Mouse (Mus musculus) hindbrain, embryonic 16.5 days (tissue): ENCODE measurements around the gene Mtx1. TPM values are rescaled to one million over a fixed set of nuclear protein-coding genes. Genes with fewer than 3 reads are reported as not detected.
"Not testable (repeated sequence)": the region's sequence is repeated elsewhere in the genome, so short reads cannot be mapped to it uniquely, and the experiment has no call there.

Experiments used
- ATAC-seq: fragments of 200-750 bp; cut with Nextera tagmentation; 2 replicates; pipeline ENCODE4 v1.8.0; 2017; ENCODE audit warnings: moderate TSS enrichment, moderate library complexity
- H3K27ac ChIP-seq: fragments of 300-500 bp; sonication (generic); 2 replicates; pipeline ENCODE4 v1.5.1; 2014; ENCODE audit warnings: low read depth, mild to moderate bottlenecking, control low read depth, low read length, moderate library complexity
- H3K27me3 ChIP-seq: fragments of 300-500 bp; sonication (generic); replicated peaks from 2 replicates; pipeline ENCODE4 v1.6.1; 2014; ENCODE audit warnings: low read length; ENCODE audit not compliant: control insufficient read depth, insufficient read depth
- H3K36me3 ChIP-seq: fragments of 300-500 bp; sonication (generic); 2 replicates; pipeline ENCODE4 v1.6.1; 2014; ENCODE audit warnings: mild to moderate bottlenecking, low read length, moderate library complexity, mixed read lengths; ENCODE audit not compliant: control insufficient read depth, insufficient read depth
- H3K4me1 ChIP-seq: fragments of 300-500 bp; sonication (generic); 2 replicates; pipeline ENCODE4 v1.6.1; 2014; ENCODE audit warnings: low read depth, low read length; ENCODE audit not compliant: control insufficient read depth, insufficient read depth
- H3K4me2 ChIP-seq: fragments of 300-500 bp; sonication (generic); 2 replicates; pipeline ENCODE4 v1.6.1; 2014; ENCODE audit warnings: mild to moderate bottlenecking, low read length, control low read depth, moderate library complexity
- H3K4me3 ChIP-seq: fragments of 300-500 bp; sonication (generic); 2 replicates; pipeline ENCODE4 v1.5.1; 2014; ENCODE audit warnings: mild to moderate bottlenecking, low read length, control low read depth, moderate library complexity
- H3K9ac ChIP-seq: fragments of 300-500 bp; sonication (generic); 2 replicates; pipeline ENCODE4 v1.6.1; 2014; ENCODE audit warnings: low read depth, mild to moderate bottlenecking, control low read depth, low read length, moderate library complexity
- H3K9me3 ChIP-seq: fragments of 300-500 bp; sonication (generic); 2 replicates; pipeline ENCODE4 v1.6.1; 2014; ENCODE audit warnings: mild to moderate bottlenecking, low read length, moderate library complexity; ENCODE audit not compliant: control insufficient read depth
- WGBS: fragments of 180-500 bp; shearing (Covaris S2); extraction: QIAGEN DNeasy Blood & Tissue Kit; methylation state at CpG from one replicate; pipeline ENCODE4 v1.1.7; 2014; 5-methylcytosine and 5-hydroxymethylcytosine counted together
- polyA plus RNA-seq: library from polyadenylated mRNA; unstranded; fragments of >200 nt; fragmentation: Nextera tagmentation; extraction: Ambion mirVana; gene quantifications from 2 replicates; pipeline ENCODE4 v1.2.1, GENCODE M21; 2015

Mtx1 gene
- polyA plus RNA-seq, 1 experiment from 2014 or later, result 166 TPM

DNA sequence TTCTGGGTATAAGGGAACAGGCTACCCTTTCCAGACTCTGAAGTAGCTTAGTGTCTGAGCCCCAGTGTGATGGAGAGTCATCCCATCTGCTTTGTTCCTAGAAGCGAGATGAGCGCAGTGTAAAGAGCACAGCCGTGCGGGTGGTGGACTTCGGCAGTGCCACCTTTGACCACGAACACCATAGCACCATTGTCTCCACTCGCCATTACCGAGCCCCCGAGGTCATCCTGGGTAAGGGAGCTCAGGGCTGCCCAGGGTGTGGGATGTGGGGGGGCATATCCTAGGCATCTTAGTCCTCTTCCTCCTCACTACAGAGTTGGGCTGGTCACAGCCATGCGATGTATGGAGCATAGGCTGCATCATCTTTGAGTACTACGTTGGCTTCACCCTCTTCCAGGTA lies 52.0 kb downstream of the Mtx1 start:
- no peak overlapping the region for H3K9ac ChIP-seq
- no peak for ATAC-seq
- peaks cover 50% of the 10 kb centered on the region for H3K36me3 ChIP-seq
- H3K4me2 ChIP-seq, result no peak overlapping the region
- peaks cover 14% of the 10 kb centered on the region for H3K4me1 ChIP-seq
- no peaks in the 10 kb centered on the region for H3K27me3 ChIP-seq
- no peak overlapping the region for H3K27ac ChIP-seq
- no peak overlapping the region for H3K4me3 ChIP-seq
- no peaks in the 10 kb centered on the region for H3K9me3 ChIP-seq
- 92% methylated on average over 11 of the region's 11 CpGs for WGBS

DNA sequence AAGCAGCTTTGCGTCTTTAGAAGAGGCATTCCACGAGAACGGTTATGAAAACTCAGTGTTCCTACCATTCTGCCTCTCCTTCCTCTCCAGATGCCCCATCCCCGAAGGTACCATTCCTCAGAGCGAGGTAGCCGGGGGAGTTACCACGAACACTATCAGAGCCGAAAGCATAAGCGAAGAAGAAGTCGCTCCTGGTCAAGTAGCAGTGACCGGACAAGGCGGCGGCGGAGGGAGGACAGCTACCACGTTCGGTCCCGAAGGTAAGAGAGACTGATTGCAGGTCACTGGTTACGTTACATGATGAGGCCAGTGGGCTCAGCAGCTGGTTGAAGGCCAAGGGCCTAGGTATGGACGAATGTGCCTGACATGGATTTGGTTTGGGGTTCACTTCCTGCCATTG lies 59.9 kb downstream of the Mtx1 start:
- no peak for ATAC-seq
- peaks cover 28% of the 10 kb centered on the region for H3K36me3 ChIP-seq

GRCm38 (mm10) chr3:89165268-89165870 lies 61.5 kb downstream of the Mtx1 start:
- H3K9me3 ChIP-seq, result no peaks in the 10 kb centered on the region
- peak overlapping the region; percentile 86 for H3K4me2 ChIP-seq
- no peak for ATAC-seq
- peak overlapping the region; percentile 95 for H3K4me3 ChIP-seq
- WGBS, result 29% methylated on average over 12 of the region's 12 CpGs
- peaks cover 19% of the 10 kb centered on the region for H3K36me3 ChIP-seq
- H3K27me3 ChIP-seq, result no peaks in the 10 kb centered on the region
- H3K9ac ChIP-seq, result peak overlapping the region; percentile 96
- H3K27ac ChIP-seq, result peak overlapping the region; percentile 97
- peaks cover 20% of the 10 kb centered on the region for H3K4me1 ChIP-seq

More for the DNA sequence above, 59.9 kb downstream of the Mtx1 start:
- Histone ChIP-seq H3K4me3 (no peak overlapping the region), H3K9ac (no peak overlapping the region), H3K9me3 (no peaks in the 10 kb centered on the region), H3K4me2 (no peak overlapping the region), H3K27ac (no peak overlapping the region), H3K27me3 (no peaks in the 10 kb centered on the region), H3K4me1 (peaks cover 20% of the 10 kb centered on the region)
- WGBS, result 93% methylated on average over 19 of the region's 19 CpGs

DNA sequence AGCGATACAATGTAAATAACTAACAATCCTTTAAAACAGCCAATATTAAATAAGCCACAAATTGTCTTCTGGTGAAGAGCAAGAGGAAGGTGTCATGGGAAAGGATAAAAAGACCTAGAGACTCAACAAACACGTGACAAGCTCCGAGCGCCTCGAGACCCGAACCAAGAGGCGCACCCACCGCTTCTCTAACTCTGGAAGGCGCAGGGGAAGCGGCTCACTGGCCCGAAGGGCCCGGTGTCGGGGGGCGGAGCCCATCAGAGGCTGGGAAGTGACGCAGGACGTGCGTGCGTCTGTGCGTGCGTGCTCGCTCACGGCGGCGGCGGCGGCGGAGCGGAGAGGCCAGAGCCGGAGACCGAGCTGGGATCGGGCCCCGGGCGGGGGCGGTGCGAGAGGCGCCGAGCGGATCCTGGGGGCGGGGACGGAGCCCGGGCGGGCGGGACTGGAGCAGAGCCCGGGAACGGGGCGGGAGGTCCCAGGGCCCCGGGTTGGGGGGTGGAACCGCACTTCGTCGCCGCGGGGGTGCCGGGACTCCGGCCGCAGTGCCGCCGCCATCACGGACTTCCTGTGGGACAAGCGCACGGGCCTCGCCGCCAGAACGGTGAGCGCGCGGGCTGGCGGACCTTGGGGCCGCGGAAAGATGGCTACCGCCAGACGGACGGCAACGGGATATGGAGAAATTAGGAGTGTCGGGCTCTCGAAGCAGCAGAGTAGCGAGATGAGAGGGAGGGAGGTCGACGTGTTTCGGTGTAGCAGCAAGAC lies 62.2 kb downstream of the Mtx1 start, which contains the start of gene Clk2:
Gene Clk2 (plus strand): TSS at position 290 of the 762 bp plus-strand sequence.
- no peaks in the 10 kb centered on the region for H3K9me3 ChIP-seq
- peak within 1 kb of the TSS; percentile 95 for H3K4me3 ChIP-seq
- peaks cover 13% of the 10 kb centered on the region for H3K36me3 ChIP-seq
- H3K4me1 ChIP-seq, result peaks cover 20% of the 10 kb centered on the region
- WGBS, result under 1% methylated on average over 52 of the region's 79 CpGs
- H3K27me3 ChIP-seq, result no peaks in the 10 kb centered on the region
- peak within 1 kb of the TSS; percentile 96 for H3K9ac ChIP-seq
- peak within 1 kb of the TSS; percentile 97 for H3K27ac ChIP-seq
- peak; percentile 97 for ATAC-seq
- H3K4me2 ChIP-seq, result peak within 1 kb of the TSS; percentile 86

- Histone ChIP-seq H3K27ac (no peak overlapping the region; the same call in 1 of the 2 replicates), H3K27me3 (no peaks in the 10 kb centered on the region), H3K4me3 (peak overlapping the region; percentile 95; the same call in 1 of the 2 replicates), H3K9me3 (no peaks in the 10 kb centered on the region), H3K4me1 (peaks cover 25% of the 10 kb centered on the region), H3K4me2 (peak overlapping the region; percentile 86), H3K36me3 (peaks cover 5% of the 10 kb centered on the region; the same call in 1 of the 2 replicates), H3K9ac (peak overlapping the region; percentile 96)
- WGBS, result 76% methylated on average over 5 of the region's 5 CpGs
- no peak for ATAC-seq
Measured at GRCm38 (mm10) chr3:89163643-89164245, 63.1 kb downstream of the Mtx1 start.

DNA sequence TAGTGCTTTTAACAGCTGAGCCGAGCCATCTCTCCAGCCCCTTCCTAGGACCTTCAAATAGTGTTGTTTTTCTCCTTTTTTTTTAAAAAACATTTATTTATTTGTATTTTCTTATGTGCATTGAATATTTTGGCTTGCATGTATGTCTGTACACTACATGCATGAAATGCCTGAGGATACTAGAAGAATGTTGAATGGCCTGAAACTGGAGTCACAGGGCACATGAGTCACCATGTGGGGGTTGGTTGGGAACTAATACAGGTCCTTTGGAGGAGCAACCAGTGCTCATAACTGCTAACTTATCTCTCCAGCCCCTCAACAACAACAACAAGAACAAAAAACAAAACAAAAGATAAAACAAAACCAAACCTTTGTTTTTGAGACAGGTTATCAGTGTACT lies 63.8 kb downstream of the Mtx1 start:
- H3K4me1 ChIP-seq, result peaks cover 30% of the 10 kb centered on the region
- H3K9me3 ChIP-seq, result no peaks in the 10 kb centered on the region
- H3K4me2 ChIP-seq, result no peak overlapping the region
- no peak overlapping the region for H3K9ac ChIP-seq
- no peak for ATAC-seq
- H3K4me3 ChIP-seq, result no peak overlapping the region
- no peaks in the 10 kb centered on the region for H3K36me3 ChIP-seq
- H3K27ac ChIP-seq, result no peak overlapping the region
- no peaks in the 10 kb centered on the region for H3K27me3 ChIP-seq
- 78% methylated on average over 1 of the region's 1 CpGs for WGBS

GRCm38 (mm10) chr3:89161786-89162185 lies 65.1 kb downstream of the Mtx1 start:
- Histone ChIP-seq H3K4me1 (peaks cover 36% of the 10 kb centered on the region), H3K36me3 (no peaks in the 10 kb centered on the region), H3K9me3 (no peaks in the 10 kb centered on the region), H3K4me3 (no peak overlapping the region), H3K27me3 (no peaks in the 10 kb centered on the region), H3K4me2 (no peak overlapping the region), H3K27ac (no peak overlapping the region), H3K9ac (no peak overlapping the region)
- no peak for ATAC-seq
- WGBS, result 89% methylated on average over 4 of the region's 4 CpGs

- H3K9ac ChIP-seq, H3K36me3 ChIP-seq, ATAC-seq, H3K27me3 ChIP-seq, H3K9me3 ChIP-seq, H3K4me3 ChIP-seq, H3K4me2 ChIP-seq, H3K27ac ChIP-seq: not testable (repeated sequence)
- H3K4me1 ChIP-seq, result peaks cover 32% of the 10 kb centered on the region
Measured at GRCm38 (mm10) chr3:89161207-89161606, 65.7 kb downstream of the Mtx1 start.
